In genomic region chr7:44952611-44953306, GRCm38 (mm10) we compare ENCODE assay signal across 8 mouse cellular contexts. TPM values are rescaled to one million over a fixed set of nuclear protein-coding genes. Genes with fewer than 3 reads are reported as not detected.
A peak's percentile ranks its signal among the peaks of the same experiment; 100 is the strongest.
DNase-seq lines count a peak whose midpoint lies in the region; ATAC-seq and TF ChIP-seq lines count a peak whose summit lies in the region.

No protein-coding gene starts in this region.

- peak; percentile 83 for ATAC-seq in hindbrain, embryonic 11.5 days (ENCODE audit: low FRiP score)
- ATAC-seq in lung, postnatal 0 days = peak; percentile 92

- no peaks in the 10 kb centered on the region for H3K9me3 ChIP-seq in hindbrain, embryonic 11.5 days (ENCODE audit: control insufficient read depth, low read length)
- no peaks in the 10 kb centered on the region for H3K9me3 ChIP-seq in lung, postnatal 0 days (ENCODE audit: low read length)

- H3K9ac ChIP-seq in hindbrain, embryonic 11.5 days (ENCODE audit: low read depth, low read length) = peak overlapping the region; percentile 42
- H3K9ac ChIP-seq in lung, postnatal 0 days (replicated peaks; ENCODE audit: low read depth) = peak overlapping the region; percentile 50

- H3K4me2 ChIP-seq in hindbrain, embryonic 11.5 days (replicated peaks; ENCODE audit: low read depth, low read length) = peak overlapping the region; percentile 69
- H3K4me2 ChIP-seq in lung, postnatal 0 days (replicated peaks; ENCODE audit: low read depth, low read length) = peak overlapping the region; percentile 97

- H3K4me1 ChIP-seq in hindbrain, embryonic 11.5 days (replicated peaks; ENCODE audit: control insufficient read depth, insufficient read depth, low read length) = no peaks in the 10 kb centered on the region
- no peaks in the 10 kb centered on the region; the same call in 1 of the 2 replicates for H3K4me1 ChIP-seq in lung, postnatal 0 days (ENCODE audit: insufficient read depth, low read depth, low read length)

- TF ChIP-seq EP300 in lung, postnatal 0 days (IDR thresholded peaks at IDR 0.05) = no peak; the same call in 1 of the 2 replicates

- WGBS in hindbrain, embryonic 11.5 days = 6% methylated on average over 24 of the region's 24 CpGs
- 6% methylated on average over 24 of the region's 24 CpGs for WGBS in lung, postnatal 0 days

- H3K27me3 ChIP-seq in hindbrain, embryonic 11.5 days (ENCODE audit: control insufficient read depth, insufficient read depth, low read length) = peaks cover 20% of the 10 kb centered on the region
- 0 out of 2 replicates have a peak, but pooled peaks cover 4% of the 10 kb centered on the region for H3K27me3 ChIP-seq in lung, postnatal 0 days (replicated peaks; ENCODE audit: insufficient read depth, low read length)

- DNase-seq in R1 (ENCODE audit: low read depth, low spot score) = peak; percentile 99
- DNase-seq in cerebellum, postnatal 14 days = peak; percentile 83 to 85
- DNase-seq in frontal cortex, postnatal 10 days (ENCODE audit: low spot score in 2 of 2) = peak; percentile 80 to 83
- peak; percentile 92 for DNase-seq in hindbrain, embryonic 11.5 days (ENCODE audit: low spot score)
- DNase-seq in layer of hippocampus, adult 9-11 months = peak; percentile 93
- DNase-seq in lung, postnatal 0 days (ENCODE audit: low spot score) = peak; percentile 99
- DNase-seq in ovary, postnatal 10 days (ENCODE audit: low spot score) = peak; percentile 74
- DNase-seq in thymus, postnatal 25 days = peak; percentile 39

- no peaks in the 10 kb centered on the region for H3K36me3 ChIP-seq in hindbrain, embryonic 11.5 days (ENCODE audit: control insufficient read depth, insufficient read depth, low read length)
- H3K36me3 ChIP-seq in lung, postnatal 0 days (ENCODE audit: insufficient read depth, low read length) = no peaks in the 10 kb centered on the region

- H3K27ac ChIP-seq in hindbrain, embryonic 11.5 days (ENCODE audit: low read depth, low read length) = no peak overlapping the region
- H3K27ac ChIP-seq in lung, postnatal 0 days (ENCODE audit: low read length) = peak overlapping the region; percentile 85

- peak overlapping the region; percentile 36 for H3K4me3 ChIP-seq in hindbrain, embryonic 11.5 days (ENCODE audit: low read depth, low read length)
- H3K4me3 ChIP-seq in lung, postnatal 0 days (ENCODE audit: low read depth, low read length) = peak overlapping the region; percentile 55

- no peak for TF ChIP-seq CTCF in lung, postnatal 0 days (IDR thresholded peaks at IDR 0.05)

RNA-seq across cellular contexts. Expression of gene Tsks, which starts 9.8 kb away (rescaled TPM):
- polyA plus RNA-seq in hindbrain, embryonic 11.5 days (2014; fragmentation: Nextera tagmentation; extraction: Ambion mirVana) = 0.09 and 0.14 TPM in 2 replicates
- 0.44 and 0.57 TPM in 2 replicates for polyA plus RNA-seq in lung, postnatal 0 days (2015; fragmentation: Nextera tagmentation; extraction: Ambion mirVana)

RNA-seq across cellular contexts. Expression of gene Cpt1c, which starts 21.9 kb away (rescaled TPM):
- 23.4 and 23.5 TPM in 2 replicates for polyA plus RNA-seq in hindbrain, embryonic 11.5 days (2014; fragmentation: Nextera tagmentation; extraction: Ambion mirVana)
- polyA plus RNA-seq in lung, postnatal 0 days (2015; fragmentation: Nextera tagmentation; extraction: Ambion mirVana) = 5.4 and 5.6 TPM in 2 replicates

RNA-seq across cellular contexts. Expression of gene Ap2a1, which starts 23.5 kb away (rescaled TPM):
- 82.7 and 85.0 TPM in 2 replicates for polyA plus RNA-seq in hindbrain, embryonic 11.5 days (2014; fragmentation: Nextera tagmentation; extraction: Ambion mirVana)
- polyA plus RNA-seq in lung, postnatal 0 days (2015; fragmentation: Nextera tagmentation; extraction: Ambion mirVana) = 36.1 and 39.4 TPM in 2 replicates

RNA-seq across cellular contexts. Expression of gene Prmt1, which starts 33.6 kb away (rescaled TPM):
- 249 and 259 TPM in 2 replicates for polyA plus RNA-seq in hindbrain, embryonic 11.5 days (2014; fragmentation: Nextera tagmentation; extraction: Ambion mirVana)
- 146 and 159 TPM in 2 replicates for polyA plus RNA-seq in lung, postnatal 0 days (2015; fragmentation: Nextera tagmentation; extraction: Ambion mirVana)

RNA-seq across cellular contexts. Expression of gene Irf3, which starts 44.7 kb away (rescaled TPM):
- 59.6 and 63.9 TPM in 2 replicates for polyA plus RNA-seq in hindbrain, embryonic 11.5 days (2014; fragmentation: Nextera tagmentation; extraction: Ambion mirVana)
- 90.4 and 96.5 TPM in 2 replicates for polyA plus RNA-seq in lung, postnatal 0 days (2015; fragmentation: Nextera tagmentation; extraction: Ambion mirVana)

Comparison
In these comparisons a context has a peak if more than half of its experiments do, and no peak if none do; other contexts are left out.
1. DNase-seq: peak in every context shown above with its lines; median percentile 99 in R1; 99 in lung, postnatal 0 days; 93 in layer of hippocampus, adult 9-11 months; 92 in hindbrain, embryonic 11.5 days; 84 in cerebellum, postnatal 14 days; 82 in frontal cortex, postnatal 10 days; 74 in ovary, postnatal 10 days; 39 in thymus, postnatal 25 days.